Mouse (Mus musculus): ENCODE measurements at regions not wholly inside any gene's neighbourhood (a gene's known extent, or its start where the extent isn't known, plus 50 kb on each side); places are given as distances from the start of the nearest gene placed in this dataset.

GRCm38 (mm10) chr13:97550172-97550571, 210.3 kb downstream of the Gm10260 start:
- TF ChIP-seq CTCF (IDR thresholded peaks at IDR 0.05; ENCODE audit: extremely low read depth, insufficient read depth, insufficient read length, insufficient replicate concordance) (no peak), POLR2A (IDR thresholded peaks at IDR 0.05; ENCODE audit: low read depth, low read length) (no peak)
